Mouse (Mus musculus) T-helper 1 cell (primary cell): ENCODE data around the gene Tbxa2r.

ENCODE experiments used
- in situ Hi-C: fragments of 300-600 bp; cut with MboI, MseI; formaldehyde crosslinking; loops from one replicate; pipeline ENCODE4 v1.15.1; 2025; ENCODE audit warnings: high pct_unique_total_duplicates

The Tbxa2r gene

DNA sequence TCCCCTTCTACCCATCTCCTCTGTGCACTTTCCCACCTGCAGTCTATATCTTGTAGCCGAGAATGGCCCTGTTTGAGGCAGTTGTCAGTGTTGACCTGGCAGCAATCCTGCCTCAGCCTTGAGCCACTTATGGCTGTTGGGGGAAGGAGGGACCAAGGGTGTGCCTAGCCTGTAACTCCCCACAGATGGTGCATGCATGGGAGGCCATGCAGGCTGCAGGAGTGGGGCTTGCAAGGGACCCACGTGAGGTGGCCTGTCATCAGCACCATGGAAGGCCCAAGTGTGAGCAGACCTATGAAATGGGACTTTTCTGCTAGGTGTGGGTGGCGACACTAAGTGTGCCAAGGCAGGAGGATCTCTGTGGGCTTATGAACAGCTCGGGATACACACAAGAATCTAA is 36.5 kb downstream of the Tbxa2r start:
- in situ Hi-C loops: no loop called here

- in situ Hi-C loops: no loop called here
These were observed 37.3 kb downstream of the Tbxa2r start, which contains the start of gene 4930404N11Rik for GRCm38 (mm10) chr10:81365672-81366476. TSS of gene 4930404N11Rik (minus strand) at chr10:81365816.

DNA sequence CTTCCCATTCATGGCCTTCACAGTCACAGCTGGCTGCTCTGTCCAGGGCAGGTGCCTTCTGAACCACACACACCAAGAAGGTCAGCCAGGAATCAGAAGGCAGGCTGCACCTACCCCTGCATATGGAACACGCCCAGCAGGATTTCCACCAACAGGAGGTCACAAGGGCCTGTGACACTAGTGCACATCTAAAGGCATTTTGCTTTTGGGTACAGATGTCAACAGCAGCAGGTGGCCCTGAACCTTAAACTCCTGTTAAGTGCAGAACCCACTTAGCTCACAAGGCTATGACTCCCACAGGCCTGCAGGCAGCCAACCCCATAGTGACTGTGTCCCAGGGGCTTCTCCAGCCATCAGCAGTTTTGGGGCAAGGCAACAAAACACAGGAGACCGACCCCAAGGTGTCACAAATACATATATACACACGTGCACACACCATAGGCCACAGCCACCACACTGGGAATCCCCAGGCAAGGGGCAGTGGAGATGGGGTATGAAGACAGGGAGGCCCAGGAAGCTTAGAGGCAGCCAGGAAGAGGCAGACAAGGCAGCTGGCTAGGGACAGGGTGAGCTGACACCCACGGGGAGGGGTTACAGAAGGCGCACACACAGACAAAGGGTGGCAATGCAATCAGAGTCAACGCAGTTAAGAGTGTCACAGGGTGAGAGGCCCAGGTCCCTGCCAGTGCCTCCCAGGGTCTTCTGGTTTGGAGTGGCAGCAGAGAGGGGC is 38.1 kb downstream of the Tbxa2r start:
- in situ Hi-C loops: no loop called here

DNA sequence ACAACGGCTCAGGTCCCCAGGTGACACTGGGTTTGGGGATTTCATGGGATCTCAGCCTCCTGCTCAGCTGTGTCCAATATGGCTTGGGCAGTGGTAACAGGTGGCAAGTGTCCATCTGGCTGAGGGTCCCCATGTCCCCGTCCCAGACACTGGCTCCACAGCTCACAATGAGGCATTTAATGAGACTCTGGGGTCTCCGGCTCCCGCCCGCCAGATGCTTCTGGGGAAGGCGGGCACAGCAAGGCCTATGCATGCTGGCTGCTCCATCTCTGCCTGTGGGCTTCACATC is 38.6 kb downstream of the Tbxa2r start:
- in situ Hi-C loops: no loop called here

DNA sequence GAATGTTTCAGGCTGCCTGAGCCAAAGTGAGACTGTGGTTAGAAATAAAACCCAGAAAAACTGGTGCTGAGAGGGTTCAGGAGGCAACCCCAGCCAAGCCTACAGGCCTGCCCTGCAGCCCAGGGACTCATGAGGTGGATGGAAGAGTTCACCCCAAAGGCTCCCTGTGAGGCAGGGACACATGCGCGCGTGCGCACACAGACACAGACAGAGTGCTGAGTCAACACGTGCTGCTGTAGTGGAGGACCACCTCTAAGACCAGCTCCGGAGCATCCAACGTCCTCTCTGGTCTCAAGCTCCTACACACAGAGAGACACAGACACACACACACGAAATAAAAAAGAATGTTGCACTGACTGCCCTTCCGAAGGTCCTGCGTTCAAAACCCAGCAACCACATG is 46.8 kb downstream of the Tbxa2r start:
- in situ Hi-C loops: loop anchor here (10.0 kb wide), 1 partner anchor 551 kb away; the partner anchor contains the start of gene Oaz1

- in situ Hi-C loops: loop anchor here (10.0 kb wide), 1 partner anchor 552 kb away; the partner anchor contains the start of gene Oaz1
These were observed 48.2 kb downstream of the Tbxa2r start for GRCm38 (mm10) chr10:81376561-81377361.

GRCm38 (mm10) chr10:81377362-81377664 is 48.8 kb downstream of the Tbxa2r start:
- in situ Hi-C loops: loop anchor here (10.0 kb wide), 1 partner anchor 553 kb away; the partner anchor contains the start of gene Oaz1

DNA sequence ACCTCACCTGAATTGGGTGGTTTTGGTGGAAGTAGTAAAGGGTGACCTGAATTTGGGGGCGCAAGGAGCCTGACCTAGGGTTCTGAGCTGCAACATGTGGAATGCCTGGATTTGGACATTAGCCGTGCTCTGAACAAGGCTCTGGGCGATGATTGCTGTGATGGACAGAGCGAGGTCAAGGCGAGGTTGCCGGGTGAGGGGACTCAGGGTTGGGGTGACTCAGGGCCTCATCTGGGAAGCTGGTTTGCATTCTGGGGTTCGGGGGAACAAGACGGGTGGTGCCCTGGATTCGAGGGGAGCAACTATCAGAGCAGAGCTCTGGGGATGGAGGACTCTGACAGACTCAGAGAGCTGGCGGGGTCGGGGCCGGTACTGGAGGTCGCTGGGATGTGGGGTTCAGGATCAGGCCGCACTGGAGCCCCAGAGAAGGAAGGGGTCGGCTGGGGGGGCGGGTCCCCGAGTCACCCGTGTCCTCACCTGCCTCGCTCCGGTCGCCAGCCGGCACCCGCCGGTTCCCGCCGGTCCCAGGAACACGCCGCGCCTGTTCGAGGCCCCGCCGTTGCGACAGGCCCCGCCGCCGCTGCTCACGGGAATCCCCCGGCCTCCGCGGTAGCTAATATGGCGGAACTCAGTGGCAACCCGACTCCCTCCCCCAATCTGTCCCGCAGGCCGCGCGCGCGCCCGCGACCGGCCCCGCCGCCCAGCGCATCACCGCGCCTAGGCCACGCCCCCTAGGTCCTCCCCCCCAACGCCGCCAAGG is 49.4 kb downstream of the Tbxa2r start, which contains the start of gene Fzr1:
Gene Fzr1, minus strand, starts transcription at position 724 of the 760 bp plus-strand sequence.
- in situ Hi-C loops: loop anchor here (10.0 kb wide), 1 partner anchor 553 kb away; the partner anchor contains the start of gene Oaz1

DNA sequence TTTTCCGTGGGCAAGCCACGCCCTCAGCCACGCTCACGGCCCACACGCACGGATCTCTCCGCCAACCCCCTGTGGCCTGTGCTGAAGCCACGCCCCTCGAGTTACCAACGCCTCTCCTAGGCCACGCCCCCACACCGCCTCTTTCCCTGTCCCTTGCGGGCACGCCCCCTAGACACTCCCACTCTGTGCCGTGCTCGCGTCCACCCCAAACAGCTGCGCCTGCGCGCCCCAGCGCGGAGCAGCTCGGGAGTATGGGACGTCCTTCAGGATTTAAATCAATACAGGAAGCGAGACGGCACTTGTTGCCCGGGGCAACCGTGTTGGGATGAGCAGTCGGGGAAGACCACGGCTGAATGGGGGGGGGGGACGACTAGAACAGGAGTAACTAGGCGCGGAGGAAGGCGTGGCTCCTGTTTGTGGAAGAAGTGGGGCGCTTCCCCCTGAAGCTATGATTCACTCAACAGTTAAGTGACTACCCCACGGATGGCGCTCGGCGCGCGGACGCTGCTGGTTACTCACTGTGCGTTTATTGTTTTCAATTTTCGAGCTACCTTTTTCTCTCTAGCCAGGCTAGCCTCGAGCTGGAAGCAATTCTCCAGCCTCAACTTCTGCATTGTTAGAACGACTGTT is 50.1 kb downstream of the Tbxa2r start:
- in situ Hi-C loops: loop anchor here (10.0 kb wide), 1 partner anchor 554 kb away; the partner anchor contains the start of gene Oaz1

- in situ Hi-C loops: loop anchor here (10.0 kb wide), 1 partner anchor 554 kb away; the partner anchor contains the start of gene Oaz1
These were observed 50.6 kb downstream of the Tbxa2r start for GRCm38 (mm10) chr10:81379183-81379553.

- in situ Hi-C loops: loop anchor here (10.0 kb wide), 1 partner anchor 555 kb away; the partner anchor contains the start of gene Oaz1
These were observed 51.4 kb downstream of the Tbxa2r start for GRCm38 (mm10) chr10:81379809-81380378.

- in situ Hi-C loops: no loop called here
These were observed 53.5 kb downstream of the Tbxa2r start for GRCm38 (mm10) chr10:81382039-81382438.

GRCm38 (mm10) chr10:81383802-81384604 is 55.5 kb downstream of the Tbxa2r start, which contains the start of the genes Dohh and Gm48551:
TSS of gene Dohh (plus strand) at chr10:81384428.
TSS of gene Gm48551 (plus strand) at chr10:81384466.
- in situ Hi-C loops: no loop called here

DNA sequence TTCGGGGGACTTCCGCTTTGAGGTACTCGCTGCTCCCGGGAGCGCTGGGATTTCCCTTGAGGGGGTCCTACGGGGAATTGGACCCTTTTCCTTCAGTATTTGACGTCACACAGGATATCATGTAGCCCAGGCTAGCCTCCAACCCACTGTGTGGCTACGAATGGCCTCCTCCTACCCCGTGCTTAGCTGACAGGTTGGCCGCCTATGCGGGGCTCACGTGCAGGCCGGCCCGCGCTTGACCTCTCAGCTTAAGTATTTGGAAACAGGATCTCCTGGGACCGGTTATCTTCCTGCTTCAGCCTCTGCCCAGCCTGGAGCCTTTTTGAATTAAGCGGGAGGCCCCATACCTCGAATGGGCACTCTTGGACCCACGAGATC is 56.1 kb downstream of the Tbxa2r start:
- in situ Hi-C loops: no loop called here
